Mouse (Mus musculus): ENCODE data around the gene Spop. TPM values are rescaled to one million over a fixed set of nuclear protein-coding genes. Genes with fewer than 3 reads are reported as not detected.

The Spop gene
- polyA plus RNA-seq, 1 experiment from 2014 or later, result 166 TPM

GRCm38 (mm10) chr11:95387354-95387753 is 26.5 kb upstream of the Spop start:
- no peak overlapping the region for H3K27ac ChIP-seq (ENCODE audit: low read depth, low read length)
- ATAC-seq (ENCODE audit: low read depth), result no peak
- peaks cover 48% of the 10 kb centered on the region for H3K36me3 ChIP-seq (ENCODE audit: control insufficient read depth, insufficient read depth, low read length)
- WGBS, result 90% methylated on average over 7 of the region's 7 CpGs
- H3K9ac ChIP-seq (replicated peaks; ENCODE audit: low read depth, low read length), result no peak overlapping the region
- no peaks in the 10 kb centered on the region for H3K9me3 ChIP-seq (ENCODE audit: control insufficient read depth, low read length)
- peaks cover 7% of the 10 kb centered on the region; the same call in 1 of the 2 replicates for H3K4me1 ChIP-seq (ENCODE audit: control insufficient read depth, insufficient read depth, low read length)
- H3K4me2 ChIP-seq (ENCODE audit: low read depth, low read length), result no peak overlapping the region
- H3K4me3 ChIP-seq (ENCODE audit: low read depth, low read length), result no peak overlapping the region
- no peaks in the 10 kb centered on the region for H3K27me3 ChIP-seq (ENCODE audit: control insufficient read depth, insufficient read depth, low read length)

DNA sequence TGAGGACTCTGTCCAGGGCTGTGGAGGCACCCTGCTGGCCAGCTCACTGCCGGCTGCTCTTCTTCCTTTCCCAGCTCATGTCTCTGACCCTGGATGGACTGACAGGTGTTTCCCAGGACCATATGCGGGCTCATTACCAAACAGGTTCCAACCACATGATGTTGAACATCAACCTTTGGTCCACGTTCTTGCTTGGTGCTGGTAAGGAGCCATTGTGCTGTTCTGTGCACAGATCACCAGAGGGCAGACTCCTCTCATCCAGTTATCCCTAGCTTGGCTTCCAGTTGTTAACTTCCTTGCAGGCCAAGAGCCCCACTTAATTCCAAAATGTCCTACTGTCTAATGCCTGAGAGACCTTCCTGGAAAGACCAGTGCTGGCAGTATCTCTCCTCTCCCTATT is 24.9 kb upstream of the Spop start:
- 83% methylated on average over 3 of the region's 3 CpGs for WGBS

GRCm38 (mm10) chr11:95390420-95390819 is 23.5 kb upstream of the Spop start:
- Histone ChIP-seq H3K9ac (replicated peaks; ENCODE audit: low read depth, low read length) (no peak overlapping the region), H3K4me2 (ENCODE audit: low read depth, low read length) (no peak overlapping the region), H3K9me3 (ENCODE audit: control insufficient read depth, low read length) (no peaks in the 10 kb centered on the region), H3K4me1 (ENCODE audit: control insufficient read depth, insufficient read depth, low read length) (peaks cover 6% of the 10 kb centered on the region; the same call in 1 of the 2 replicates), H3K4me3 (ENCODE audit: low read depth, low read length) (no peak overlapping the region), H3K27ac (ENCODE audit: low read depth, low read length) (no peak overlapping the region), H3K27me3 (ENCODE audit: control insufficient read depth, insufficient read depth, low read length) (no peaks in the 10 kb centered on the region), H3K36me3 (ENCODE audit: control insufficient read depth, insufficient read depth, low read length) (peaks cover 48% of the 10 kb centered on the region)
- WGBS, result 97% methylated on average over 6 of the region's 6 CpGs
- no peak for ATAC-seq (ENCODE audit: low read depth)

More for the DNA sequence above, 24.9 kb upstream of the Spop start:
- H3K4me3 ChIP-seq (ENCODE audit: low read depth, low read length), result no peak overlapping the region
- peaks cover 7% of the 10 kb centered on the region; the same call in 1 of the 2 replicates for H3K4me1 ChIP-seq (ENCODE audit: control insufficient read depth, insufficient read depth, low read length)
- no peak overlapping the region for H3K9ac ChIP-seq (replicated peaks; ENCODE audit: low read depth, low read length)
- H3K4me2 ChIP-seq (ENCODE audit: low read depth, low read length), result no peak overlapping the region
- H3K36me3 ChIP-seq (ENCODE audit: control insufficient read depth, insufficient read depth, low read length), result peaks cover 48% of the 10 kb centered on the region
- no peaks in the 10 kb centered on the region for H3K9me3 ChIP-seq (ENCODE audit: control insufficient read depth, low read length)
- ATAC-seq (ENCODE audit: low read depth), result no peak
- H3K27me3 ChIP-seq (ENCODE audit: control insufficient read depth, insufficient read depth, low read length), result no peaks in the 10 kb centered on the region
- no peak overlapping the region for H3K27ac ChIP-seq (ENCODE audit: low read depth, low read length)

DNA sequence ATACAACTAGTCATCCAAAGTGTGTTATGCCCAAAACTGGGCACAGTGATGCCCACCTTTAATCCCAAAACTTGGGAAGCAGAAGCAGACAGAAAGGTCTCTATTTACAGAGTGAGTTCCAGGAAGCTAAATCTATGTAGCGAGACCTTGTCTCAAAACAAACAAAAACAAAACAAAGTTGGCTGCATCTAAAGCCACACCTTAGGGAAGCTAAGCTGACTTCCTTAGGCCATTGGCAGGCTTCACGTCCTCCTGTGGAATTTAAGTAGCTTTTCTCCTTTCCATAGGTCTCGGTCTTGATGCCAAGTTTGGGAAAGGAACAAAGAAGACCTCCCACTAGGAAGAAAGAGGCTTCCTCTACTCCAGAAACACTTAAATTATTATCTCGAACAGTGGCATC is 22.7 kb upstream of the Spop start:
- no peaks in the 10 kb centered on the region for H3K27me3 ChIP-seq (ENCODE audit: control insufficient read depth, insufficient read depth, low read length)
- H3K4me3 ChIP-seq (ENCODE audit: low read depth, low read length), result no peak overlapping the region
- ATAC-seq (ENCODE audit: low read depth), result no peak
- H3K4me1 ChIP-seq (ENCODE audit: control insufficient read depth, insufficient read depth, low read length), result no peaks in the 10 kb centered on the region
- WGBS, result 82% methylated on average over 4 of the region's 4 CpGs
- H3K9ac ChIP-seq (replicated peaks; ENCODE audit: low read depth, low read length), result no peak overlapping the region
- no peak overlapping the region for H3K4me2 ChIP-seq (ENCODE audit: low read depth, low read length)
- peaks cover 48% of the 10 kb centered on the region for H3K36me3 ChIP-seq (ENCODE audit: control insufficient read depth, insufficient read depth, low read length)
- no peak overlapping the region for H3K27ac ChIP-seq (ENCODE audit: low read depth, low read length)
- H3K9me3 ChIP-seq (ENCODE audit: control insufficient read depth, low read length), result no peaks in the 10 kb centered on the region

- Histone ChIP-seq H3K4me3 (ENCODE audit: low read depth, low read length) (no peak overlapping the region), H3K9ac (replicated peaks; ENCODE audit: low read depth, low read length) (no peak overlapping the region), H3K9me3 (ENCODE audit: control insufficient read depth, low read length) (no peaks in the 10 kb centered on the region), H3K36me3 (ENCODE audit: control insufficient read depth, insufficient read depth, low read length) (peaks cover 44% of the 10 kb centered on the region), H3K4me2 (ENCODE audit: low read depth, low read length) (no peak overlapping the region), H3K27me3 (ENCODE audit: control insufficient read depth, insufficient read depth, low read length) (no peaks in the 10 kb centered on the region), H3K4me1 (ENCODE audit: control insufficient read depth, insufficient read depth, low read length) (no peaks in the 10 kb centered on the region), H3K27ac (ENCODE audit: low read depth, low read length) (no peak overlapping the region)
- ATAC-seq (ENCODE audit: low read depth), result no peak
- WGBS, result 65% methylated on average over 5 of the region's 5 CpGs
Measured at GRCm38 (mm10) chr11:95391743-95392142, 22.1 kb upstream of the Spop start.

- Histone ChIP-seq H3K4me3 (ENCODE audit: low read depth, low read length) (no peak overlapping the region), H3K4me2 (ENCODE audit: low read depth, low read length) (no peak overlapping the region), H3K9ac (replicated peaks; ENCODE audit: low read depth, low read length) (no peak overlapping the region), H3K27me3 (ENCODE audit: control insufficient read depth, insufficient read depth, low read length) (no peaks in the 10 kb centered on the region), H3K27ac (ENCODE audit: low read depth, low read length) (no peak overlapping the region), H3K36me3 (ENCODE audit: control insufficient read depth, insufficient read depth, low read length) (peaks cover 44% of the 10 kb centered on the region), H3K4me1 (ENCODE audit: control insufficient read depth, insufficient read depth, low read length) (no peaks in the 10 kb centered on the region), H3K9me3 (ENCODE audit: control insufficient read depth, low read length) (no peaks in the 10 kb centered on the region)
- WGBS, result 54% methylated on average over 7 of the region's 7 CpGs
- no peak for ATAC-seq (ENCODE audit: low read depth)
Measured at GRCm38 (mm10) chr11:95392223-95392667, 21.6 kb upstream of the Spop start.

DNA sequence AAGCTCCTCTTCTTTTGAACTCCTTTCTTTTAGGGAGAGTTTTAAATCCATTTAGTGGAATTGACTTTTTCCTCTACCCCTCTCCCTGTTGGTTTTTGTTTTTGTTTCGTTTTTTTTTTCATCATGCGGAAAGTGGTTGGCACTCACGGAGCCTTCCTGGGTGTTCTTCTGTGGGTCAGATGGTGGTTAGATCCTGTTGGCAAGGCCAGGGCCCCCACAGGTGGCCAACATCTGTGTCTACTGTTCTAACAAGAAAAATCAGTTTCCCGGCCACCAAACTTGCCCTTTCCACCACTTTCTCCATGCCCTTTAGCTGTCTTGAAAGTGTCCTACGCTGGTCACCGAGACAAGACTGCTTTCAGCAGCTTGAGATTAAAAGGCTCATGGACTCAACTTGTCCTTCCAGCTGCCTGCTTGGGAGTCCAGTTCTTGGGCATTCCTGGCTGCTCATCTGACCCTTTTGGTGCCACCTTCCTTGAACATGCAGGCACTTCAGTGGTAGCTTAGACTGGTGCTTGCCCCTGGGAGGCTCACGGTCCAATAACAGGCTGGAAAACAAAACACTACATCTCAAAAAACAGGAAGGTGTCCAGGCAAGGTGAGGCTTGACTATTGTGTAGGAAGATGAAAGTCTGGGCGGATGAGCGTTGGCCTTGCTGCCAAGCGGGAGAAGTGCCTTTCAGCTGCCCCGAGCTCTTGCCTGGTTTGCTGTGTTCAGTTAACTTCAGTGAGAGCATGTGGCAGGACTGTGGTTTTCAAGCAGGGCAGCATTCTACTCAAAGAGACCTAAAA is 21.0 kb upstream of the Spop start:
- no peak for ATAC-seq (ENCODE audit: low read depth)
- no peaks in the 10 kb centered on the region for H3K9me3 ChIP-seq (ENCODE audit: control insufficient read depth, low read length)
- no peak overlapping the region for H3K4me3 ChIP-seq (ENCODE audit: low read depth, low read length)
- no peaks in the 10 kb centered on the region for H3K4me1 ChIP-seq (ENCODE audit: control insufficient read depth, insufficient read depth, low read length)
- no peaks in the 10 kb centered on the region for H3K27me3 ChIP-seq (ENCODE audit: control insufficient read depth, insufficient read depth, low read length)
- H3K36me3 ChIP-seq (ENCODE audit: control insufficient read depth, insufficient read depth, low read length), result peaks cover 38% of the 10 kb centered on the region
- H3K27ac ChIP-seq (ENCODE audit: low read depth, low read length), result no peak overlapping the region
- 82% methylated on average over 11 of the region's 11 CpGs for WGBS
- H3K4me2 ChIP-seq (ENCODE audit: low read depth, low read length), result no peak overlapping the region
- no peak overlapping the region for H3K9ac ChIP-seq (replicated peaks; ENCODE audit: low read depth, low read length)

DNA sequence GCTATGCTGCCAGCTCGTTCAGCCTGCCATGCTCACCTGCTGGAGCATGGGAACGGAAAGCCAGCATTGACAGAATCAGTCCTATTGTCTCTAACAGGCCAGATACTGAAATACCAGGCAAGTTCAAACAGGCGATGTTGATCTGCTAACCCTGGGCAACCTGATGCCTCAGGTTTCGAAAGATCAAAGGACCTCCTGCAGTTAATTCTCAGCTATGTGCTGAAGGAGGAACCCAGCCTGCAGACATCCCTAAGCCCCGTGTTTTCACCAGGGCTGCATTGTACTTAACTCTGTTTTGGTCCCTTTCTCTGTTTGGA is 20.4 kb upstream of the Spop start:
- WGBS, result 31% methylated on average over 5 of the region's 5 CpGs
- Histone ChIP-seq H3K9ac (replicated peaks; ENCODE audit: low read depth, low read length) (no peak overlapping the region), H3K4me2 (ENCODE audit: low read depth, low read length) (no peak overlapping the region), H3K9me3 (ENCODE audit: control insufficient read depth, low read length) (no peaks in the 10 kb centered on the region), H3K4me1 (ENCODE audit: control insufficient read depth, insufficient read depth, low read length) (no peaks in the 10 kb centered on the region), H3K27ac (ENCODE audit: low read depth, low read length) (no peak overlapping the region), H3K27me3 (ENCODE audit: control insufficient read depth, insufficient read depth, low read length) (no peaks in the 10 kb centered on the region), H3K36me3 (ENCODE audit: control insufficient read depth, insufficient read depth, low read length) (peaks cover 33% of the 10 kb centered on the region), H3K4me3 (ENCODE audit: low read depth, low read length) (no peak overlapping the region)
- no peak for ATAC-seq (ENCODE audit: low read depth)

DNA sequence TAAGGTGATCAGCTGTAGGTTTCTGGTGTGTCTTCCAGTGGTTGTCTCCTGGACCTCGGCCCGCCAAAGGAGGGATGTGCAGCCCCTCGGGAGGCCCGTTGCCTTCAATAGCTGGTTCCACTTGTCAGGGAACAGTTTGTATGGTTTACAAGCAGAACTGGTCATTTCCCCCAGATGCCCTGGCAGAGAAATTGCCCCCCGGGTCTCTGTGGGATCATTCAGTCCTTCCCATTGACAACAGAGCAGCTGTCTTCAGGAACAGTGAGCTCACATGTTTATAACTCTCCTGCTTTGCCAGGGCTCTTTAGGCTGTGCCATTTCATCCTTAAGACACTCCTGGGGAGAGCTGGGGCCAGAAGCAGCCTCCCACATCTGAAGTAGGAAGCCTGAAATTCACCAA is 19.8 kb upstream of the Spop start:
- WGBS, result 11% methylated on average over 5 of the region's 5 CpGs
- no peak overlapping the region for H3K4me2 ChIP-seq (ENCODE audit: low read depth, low read length)

More for the DNA sequence above, 19.8 kb upstream of the Spop start:
- no peak overlapping the region for H3K9ac ChIP-seq (replicated peaks; ENCODE audit: low read depth, low read length)
- ATAC-seq (ENCODE audit: low read depth), result no peak
- H3K36me3 ChIP-seq (ENCODE audit: control insufficient read depth, insufficient read depth, low read length), result peaks cover 26% of the 10 kb centered on the region
- H3K4me1 ChIP-seq (ENCODE audit: control insufficient read depth, insufficient read depth, low read length), result no peaks in the 10 kb centered on the region
- H3K9me3 ChIP-seq (ENCODE audit: control insufficient read depth, low read length), result no peaks in the 10 kb centered on the region
- no peaks in the 10 kb centered on the region for H3K27me3 ChIP-seq (ENCODE audit: control insufficient read depth, insufficient read depth, low read length)
- no peak overlapping the region for H3K4me3 ChIP-seq (ENCODE audit: low read depth, low read length)
- H3K27ac ChIP-seq (ENCODE audit: low read depth, low read length), result no peak overlapping the region
